Mouse (Mus musculus): ENCODE data around the gene Col28a1.

DNA sequence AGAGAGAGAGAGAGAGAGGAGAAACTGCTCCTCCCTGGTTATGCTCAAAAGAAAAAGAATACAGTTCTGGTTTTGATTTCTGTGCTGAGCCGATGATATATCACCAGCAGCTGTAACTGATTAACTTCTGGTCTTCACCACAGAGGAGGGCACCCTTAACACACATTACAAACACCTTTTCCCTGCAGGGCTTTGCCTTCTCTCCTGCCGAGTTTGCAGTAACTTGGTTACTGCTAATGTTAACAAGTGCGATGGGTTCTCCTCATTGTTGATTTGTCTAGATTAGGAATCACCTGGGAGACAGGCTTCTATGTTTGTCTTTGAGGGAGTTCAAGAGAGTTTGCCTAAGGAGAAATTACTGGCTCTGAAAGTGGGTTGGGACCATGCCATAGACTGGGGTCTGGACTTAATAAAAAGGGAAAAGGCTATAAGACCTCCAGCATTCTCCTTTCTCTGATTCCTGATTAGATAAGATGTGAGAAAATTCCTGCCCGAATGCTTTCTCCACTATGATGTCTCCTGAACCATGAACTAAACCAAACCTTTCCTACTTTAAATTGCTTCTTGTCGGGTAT is 114.8 kb downstream of the Col28a1 start:
- TF ChIP-seq EP300 (optimal IDR thresholded peaks at IDR 0.05) (no peak), CTCF (IDR thresholded peaks at IDR 0.05; ENCODE audit: low read depth) (no peak)
